Mouse (Mus musculus): Measurements from ENCODE around the gene Repin1.

The Repin1 gene

GRCm38 (mm10) chr6:48627511-48627924 is 33.8 kb downstream of the Repin1 start:
- no peak for DNase-seq

GRCm38 (mm10) chr6:48628377-48628776 is 34.7 kb downstream of the Repin1 start:
- no peak for DNase-seq

GRCm38 (mm10) chr6:48628808-48629660 is 35.4 kb downstream of the Repin1 start:
- peak; percentile 21 for DNase-seq

GRCm38 (mm10) chr6:48629661-48630034 is 36.0 kb downstream of the Repin1 start:
- DNase-seq = no peak

- DNase-seq = no peak
These were observed 37.1 kb downstream of the Repin1 start for GRCm38 (mm10) chr6:48630831-48631230.

- no peak for DNase-seq
These were observed 41.4 kb downstream of the Repin1 start for GRCm38 (mm10) chr6:48635105-48635504.

GRCm38 (mm10) chr6:48636515-48636914 is 42.8 kb downstream of the Repin1 start:
- no peak for DNase-seq

- DNase-seq = no peak
These were observed 44.3 kb downstream of the Repin1 start for GRCm38 (mm10) chr6:48637811-48638500.

GRCm38 (mm10) chr6:48638553-48638952 is 44.9 kb downstream of the Repin1 start:
- no peak for DNase-seq

GRCm38 (mm10) chr6:48641391-48641790 is 47.7 kb downstream of the Repin1 start:
- no peak for DNase-seq

GRCm38 (mm10) chr6:48642764-48643292 is 49.1 kb downstream of the Repin1 start:
- DNase-seq = peak; percentile 61

- DNase-seq = peak; percentile 82
These were observed 52.1 kb downstream of the Repin1 start for GRCm38 (mm10) chr6:48645660-48646308.

- no peak for DNase-seq
These were observed 52.6 kb downstream of the Repin1 start for GRCm38 (mm10) chr6:48646309-48646690.

- peak; percentile 71 for DNase-seq
These were observed 53.3 kb downstream of the Repin1 start, which contains the start of gene Gimap8 for GRCm38 (mm10) chr6:48646995-48647394. TSS of gene Gimap8 (plus strand) at chr6:48647234.

GRCm38 (mm10) chr6:48647611-48648010 is 53.9 kb downstream of the Repin1 start:
- DNase-seq = no peak
